ENCODE assay signal across 21 mouse cellular contexts in genomic region chr16:4614639-4615038, GRCm38 (mm10). TPM values are rescaled to one million over a fixed set of nuclear protein-coding genes. Genes with fewer than 3 reads are reported as not detected.
DNase-seq lines count a peak whose midpoint lies in the region; ATAC-seq lines count a peak whose summit lies in the region.
"Had no signal": no experiment of that assay in that cellular context is flagged by ENCODE, and none has a peak within 500 bp of the region (broad histone marks: within the 10 kb centered on the region; RNA-seq: fewer than 3 reads in every experiment).

No protein-coding gene starts in this region.

- no peak overlapping the region for H3K4me3 ChIP-seq in liver, embryonic 12.5 days
- H3K4me3 ChIP-seq: forebrain, embryonic 10.5 days; heart, adult 2 months; hindbrain, embryonic 12.5 days; midbrain, embryonic 10.5 days had no signal

- no peak overlapping the region for H3K27ac ChIP-seq in liver, embryonic 12.5 days
- H3K27ac ChIP-seq: forebrain, embryonic 10.5 days; heart, adult 2 months; hindbrain, embryonic 12.5 days; macrophage; midbrain, embryonic 10.5 days had no signal

- no peak overlapping the region for H3K4me2 ChIP-seq in liver, embryonic 12.5 days
- H3K4me2 ChIP-seq: hindbrain, embryonic 12.5 days had no signal

- H3K36me3 ChIP-seq in liver, embryonic 12.5 days = peaks cover 80% of the 10 kb centered on the region

- DNase-seq in adrenal gland, postnatal 10 days = peak; percentile 56
- DNase-seq in adrenal gland, adult 2 months = no peak
- no peak for DNase-seq in liver
- DNase-seq in kidney, postnatal 10 days = peak; percentile 72
- DNase-seq in adrenal gland, adult 18-20 months (ENCODE audit: low spot score in 2 of 2) = no peak
- DNase-seq in cerebellum, postnatal 14 days = no peak
- DNase-seq: adrenal gland, postnatal 36 days; cerebellum, adult 9-11 months; gastrocnemius, postnatal 36 days; heart, adult 2 months; thymus, adult 18-20 months; thymus, postnatal 4 days had no signal

- 74% methylated on average over 3 of the region's 3 CpGs for WGBS in liver, embryonic 12.5 days (ENCODE audit: insufficient replicate concordance)

- H3K9ac ChIP-seq in liver, embryonic 12.5 days = no peak overlapping the region
- H3K9ac ChIP-seq: hindbrain, embryonic 12.5 days had no signal

- no peaks in the 10 kb centered on the region for H3K9me3 ChIP-seq in liver, embryonic 12.5 days (replicated peaks)
- H3K9me3 ChIP-seq: hindbrain, embryonic 12.5 days; midbrain, embryonic 10.5 days had no signal

- no peaks in the 10 kb centered on the region for H3K4me1 ChIP-seq in liver, embryonic 12.5 days
- H3K4me1 ChIP-seq: forebrain, embryonic 10.5 days; hindbrain, embryonic 12.5 days; midbrain, embryonic 10.5 days had no signal

- 0 out of 2 replicates have a peak, but pooled peaks have one; percentile 26 for ATAC-seq in liver, embryonic 12.5 days
- ATAC-seq in megakaryocyte, adult 5-6 weeks (ENCODE audit: poor library complexity, severe bottlenecking) = no peak
- ATAC-seq: inflammation-experienced regulatory T-cells, adult 6 months; lung, postnatal 0 days had no signal

- no peaks in the 10 kb centered on the region for H3K27me3 ChIP-seq in liver, embryonic 12.5 days (replicated peaks)
- H3K27me3 ChIP-seq: hindbrain, embryonic 12.5 days had no signal

RNA-seq across cellular contexts. Expression of gene Pam16, which starts 10.1 kb away (rescaled TPM):
- 100 to 1,000 TPM; 115 to 116 TPM for total RNA-seq in adrenal gland, postnatal 10 days (2021)
- total RNA-seq in adrenal gland, adult 2 months (2021) = 100 to 1,000 TPM; 104 to 111 TPM
- 16.0 and 33.4 TPM in 2 replicates for polyA plus RNA-seq in adrenal gland, adult 2 months (2012; rRNA removed)
- polyA plus RNA-seq in liver, embryonic 12.5 days (2016; fragmentation: Nextera tagmentation; extraction: Ambion mirVana) = 76.2 and 81.9 TPM in 2 replicates
- 30.8 and 42.8 TPM in 2 replicates for total RNA-seq in megakaryocyte, adult 5-6 weeks (2015)
- 18.1 and 24.3 TPM in 2 replicates for total RNA-seq in megakaryocyte, adult 5-6 weeks (2017)
- total RNA-seq in adrenal gland, adult 18-20 months (2021) = 100 to 1,000 TPM; 117 to 118 TPM

RNA-seq across cellular contexts. Expression of gene Glis2, which starts 20.1 kb away (rescaled TPM):
- total RNA-seq in adrenal gland, postnatal 10 days (2021) = 10 to 100 TPM; 22.9 to 34.3 TPM
- total RNA-seq in adrenal gland, adult 2 months (2021) = 10 to 100 TPM; 17.3 to 27.4 TPM
- polyA plus RNA-seq in adrenal gland, adult 2 months (2012; rRNA removed) = 28.9 and 29.3 TPM in 2 replicates
- 6.1 and 7.3 TPM in 2 replicates for polyA plus RNA-seq in liver, embryonic 12.5 days (2016; fragmentation: Nextera tagmentation; extraction: Ambion mirVana)
- total RNA-seq in megakaryocyte, adult 5-6 weeks (2015) = 0.80 TPM in 2 replicates
- 0.28 and 0.51 TPM in 2 replicates for total RNA-seq in megakaryocyte, adult 5-6 weeks (2017)
- total RNA-seq in adrenal gland, adult 18-20 months (2021) = 10 to 100 TPM; 11.3 to 11.5 TPM
- total RNA-seq: neutrophil, adult 5-6 weeks had no signal

RNA-seq across cellular contexts. Expression of gene Vasn, which starts 25.1 kb away (rescaled TPM):
- total RNA-seq in adrenal gland, postnatal 10 days (2021) = 10 to 100 TPM; 10.0 to 14.7 TPM
- total RNA-seq in adrenal gland, adult 2 months (2021) = 10 to 100 TPM in 1 of 2 experiments, 1 to 10 TPM in 1; 8.4 to 15.4 TPM
- 28.1 and 30.9 TPM in 2 replicates for polyA plus RNA-seq in adrenal gland, adult 2 months (2012; rRNA removed)
- polyA plus RNA-seq in liver, embryonic 12.5 days (2016; fragmentation: Nextera tagmentation; extraction: Ambion mirVana) = 4.7 and 5.0 TPM in 2 replicates
- total RNA-seq in megakaryocyte, adult 5-6 weeks (2015) = not detected in 2 replicates
- 0.12 TPM in 1 of 2 replicates, not detected in the other for total RNA-seq in megakaryocyte, adult 5-6 weeks (2017)
- 10 to 100 TPM; 10.0 to 15.3 TPM for total RNA-seq in adrenal gland, adult 18-20 months (2021)

RNA-seq across cellular contexts. Expression of gene Dnaja3, which starts 25.1 kb away (rescaled TPM):
- total RNA-seq in adrenal gland, postnatal 10 days (2021) = 100 to 1,000 TPM; 161 to 167 TPM
- total RNA-seq in adrenal gland, adult 2 months (2021) = 100 to 1,000 TPM; 122 to 148 TPM
- polyA plus RNA-seq in adrenal gland, adult 2 months (2012; rRNA removed) = 33.2 and 37.5 TPM in 2 replicates
- 69.2 and 74.2 TPM in 2 replicates for polyA plus RNA-seq in liver, embryonic 12.5 days (2016; fragmentation: Nextera tagmentation; extraction: Ambion mirVana)
- 10.1 and 11.9 TPM in 2 replicates for total RNA-seq in megakaryocyte, adult 5-6 weeks (2015)
- total RNA-seq in megakaryocyte, adult 5-6 weeks (2017) = 26.1 and 27.8 TPM in 2 replicates
- 100 to 1,000 TPM; 132 to 145 TPM for total RNA-seq in adrenal gland, adult 18-20 months (2021)

RNA-seq across cellular contexts. Expression of gene Tfap4, which starts 55.0 kb away (rescaled TPM):
- 10 to 100 TPM in 1 of 2 experiments, 1 to 10 TPM in 1; 6.5 to 12.3 TPM for total RNA-seq in adrenal gland, postnatal 10 days (2021)
- total RNA-seq in adrenal gland, adult 2 months (2021) = 1 to 10 TPM; 3.8 to 6.7 TPM
- 3.6 and 4.0 TPM in 2 replicates for polyA plus RNA-seq in adrenal gland, adult 2 months (2012; rRNA removed)
- 13.3 and 14.3 TPM in 2 replicates for polyA plus RNA-seq in liver, embryonic 12.5 days (2016; fragmentation: Nextera tagmentation; extraction: Ambion mirVana)
- total RNA-seq in megakaryocyte, adult 5-6 weeks (2015) = 10.1 and 11.1 TPM in 2 replicates
- 12.6 and 12.8 TPM in 2 replicates for total RNA-seq in megakaryocyte, adult 5-6 weeks (2017)
- total RNA-seq in adrenal gland, adult 18-20 months (2021) = 1 to 10 TPM; 5.1 to 5.7 TPM

Comparison
In these comparisons a context has a peak if more than half of its experiments do, and no peak if none do; other contexts are left out.
1. DNase-seq: peak in adrenal gland, postnatal 10 days (single experiment) and kidney, postnatal 10 days (single experiment); none in adrenal gland, adult 2 months (single experiment), liver (single experiment), adrenal gland, adult 18-20 months (0 of 2) and cerebellum, postnatal 14 days (0 of 2).
2. RNA of gene Glis2, which starts 20.1 kb away (total RNA-seq): 22.9 to 34.3 TPM in adrenal gland, postnatal 10 days, 17.3 to 27.4 TPM in adrenal gland, adult 2 months and 11.3 to 11.5 TPM in adrenal gland, adult 18-20 months; 0.28 to 0.80 TPM in megakaryocyte, adult 5-6 weeks; every median in the first group is over 4 times any median in the second.
3. RNA of gene Vasn, which starts 25.1 kb away (total RNA-seq): 8.4 to 15.4 TPM in adrenal gland, adult 2 months, 10.0 to 15.3 TPM in adrenal gland, adult 18-20 months and 10.0 to 14.7 TPM in adrenal gland, postnatal 10 days; 0.12 TPM in megakaryocyte, adult 5-6 weeks; every median in the first group is over 4 times any median in the second.